Mouse (Mus musculus) kidney, postnatal 0 days (tissue): ENCODE data around the gene Ak3. TPM values are rescaled to one million over a fixed set of nuclear protein-coding genes. Genes with fewer than 3 reads are reported as not detected.

Experiments used
- ATAC-seq: fragments of 200-750 bp; cut with Nextera tagmentation; replicated peaks from 2 replicates; pipeline ENCODE4 v1.8.0; 2017; ENCODE audit warnings: low read depth, moderate number of reproducible peaks, moderate TSS enrichment, moderate library complexity; ENCODE audit not compliant: low FRiP score
- DNase-seq: peaks from one replicate; pipeline ENCODE4 v3.0.0-alpha.2; 2016; ENCODE audit warnings: low spot score
- H3K27ac ChIP-seq: fragments of 300-500 bp; sonication (generic); 2 replicates; pipeline ENCODE4 v1.5.1; 2014; ENCODE audit warnings: mild to moderate bottlenecking
- H3K27me3 ChIP-seq: fragments of 300-500 bp; sonication (generic); 2 replicates; pipeline ENCODE4 v1.6.1; 2014; ENCODE audit warnings: low read length, mixed read lengths; ENCODE audit not compliant: insufficient read depth
- H3K36me3 ChIP-seq: fragments of 300-500 bp; sonication (generic); 2 replicates; pipeline ENCODE4 v1.6.1; 2014; ENCODE audit warnings: low read length, mixed read lengths; ENCODE audit not compliant: insufficient read depth
- H3K4me1 ChIP-seq: fragments of 300-500 bp; sonication (generic); replicated peaks from 2 replicates; pipeline ENCODE4 v1.6.1; 2014; ENCODE audit warnings: antibody characterized with exemption, low read length, mixed read lengths; ENCODE audit not compliant: insufficient read depth
- H3K4me2 ChIP-seq: fragments of 300-500 bp; sonication (generic); 2 replicates; pipeline ENCODE4 v1.6.1; 2014; ENCODE audit warnings: mild to moderate bottlenecking, low read length, moderate library complexity, mixed read lengths
- H3K4me3 ChIP-seq: fragments of 300-500 bp; sonication (generic); replicated peaks from 2 replicates; pipeline ENCODE4 v1.5.1; 2014; ENCODE audit warnings: low read depth, low read length
- H3K9ac ChIP-seq: fragments of 300-500 bp; sonication (generic); 2 replicates; pipeline ENCODE4 v1.6.1; 2014; ENCODE audit warnings: low read depth, low read length
- H3K9me3 ChIP-seq: fragments of 300-500 bp; sonication (generic); replicated peaks from 2 replicates; pipeline ENCODE4 v1.6.1; 2016; ENCODE audit warnings: low read length, inconsistent platforms, mixed read lengths
- CTCF ChIP-seq: IDR thresholded peaks from 2 replicates; pipeline ENCODE4 v1.5.1; 2016; ENCODE audit warnings: antibody characterized with exemption, low read depth, mild to moderate bottlenecking, moderate library complexity
- WGBS: fragments of 180-500 bp; shearing (Covaris S2); extraction: QIAGEN DNeasy Blood & Tissue Kit; methylation state at CpG from one replicate; pipeline ENCODE4 v1.1.7; 2014; 5-methylcytosine and 5-hydroxymethylcytosine counted together
- polyA plus RNA-seq: library from polyadenylated mRNA; unstranded; fragments of >200 nt; fragmentation: Nextera tagmentation; extraction: Ambion mirVana; gene quantifications from 2 replicates; pipeline ENCODE4 v1.2.1, GENCODE M21; 2015

Gene Ak3
- polyA plus RNA-seq, 1 experiment from 2014 or later = 105 TPM

DNA sequence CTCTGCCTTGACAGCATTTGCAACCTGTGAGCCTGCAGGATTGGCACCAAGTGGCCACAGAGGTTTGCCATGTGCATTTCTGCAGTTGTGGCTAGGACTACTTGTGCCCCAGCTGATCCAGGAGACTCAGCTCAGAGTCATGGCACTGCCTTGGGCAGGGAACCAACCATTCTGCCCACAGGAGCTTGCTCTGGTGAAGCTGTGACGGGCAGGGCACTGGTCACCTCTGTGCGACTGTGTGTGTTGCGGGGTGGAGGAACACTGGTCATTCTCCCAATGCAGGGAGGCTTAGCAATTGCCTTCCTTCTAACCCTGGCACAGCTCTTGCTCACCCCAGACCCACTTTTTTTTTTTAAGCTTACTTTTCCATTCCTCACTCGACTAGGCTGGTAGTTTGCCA, 7.7 kb upstream of the Ak3 start:
- Histone ChIP-seq H3K27me3 (no peaks in the 10 kb centered on the region), H3K9ac (no peak overlapping the region), H3K9me3 (no peaks in the 10 kb centered on the region), H3K4me3 (no peak overlapping the region), H3K27ac (no peak overlapping the region), H3K4me2 (no peak overlapping the region), H3K4me1 (no peaks in the 10 kb centered on the region), H3K36me3 (no peaks in the 10 kb centered on the region)
- TF ChIP-seq CTCF = no peak
- WGBS = 89% methylated on average over 4 of the region's 4 CpGs
- DNase-seq = no peak
- no peak for ATAC-seq

GRCm38 (mm10) chr19:29054594-29054993, 6.8 kb upstream of the Ak3 start:
- TF ChIP-seq CTCF = no peak
- no peak overlapping the region for H3K4me2 ChIP-seq
- DNase-seq (no peak), ATAC-seq (no peak)
- H3K9me3 ChIP-seq = no peaks in the 10 kb centered on the region
- no peak overlapping the region for H3K9ac ChIP-seq
- WGBS = 52% methylated on average over 6 of the region's 6 CpGs
- no peak overlapping the region for H3K4me3 ChIP-seq
- no peak overlapping the region for H3K27ac ChIP-seq
- H3K36me3 ChIP-seq = no peaks in the 10 kb centered on the region
- no peaks in the 10 kb centered on the region for H3K27me3 ChIP-seq
- H3K4me1 ChIP-seq = no peaks in the 10 kb centered on the region

GRCm38 (mm10) chr19:29052786-29053185, 5.0 kb upstream of the Ak3 start:
- Histone ChIP-seq H3K4me3 (no peak overlapping the region), H3K27me3 (no peaks in the 10 kb centered on the region), H3K9ac (no peak overlapping the region), H3K36me3 (no peaks in the 10 kb centered on the region), H3K27ac (no peak overlapping the region), H3K9me3 (no peaks in the 10 kb centered on the region), H3K4me1 (no peaks in the 10 kb centered on the region; the same call in 1 of the 2 replicates), H3K4me2 (no peak overlapping the region)
- no peak for TF ChIP-seq CTCF
- DNase-seq = no peak
- ATAC-seq = no peak; the same call in 1 of the 2 replicates
- 92% methylated on average over 12 of the region's 12 CpGs for WGBS

GRCm38 (mm10) chr19:29050186-29050980, 2.6 kb upstream of the Ak3 start:
- Histone ChIP-seq H3K9ac (no peak overlapping the region), H3K4me2 (no peak overlapping the region), H3K9me3 (no peaks in the 10 kb centered on the region), H3K4me3 (no peak overlapping the region), H3K36me3 (no peaks in the 10 kb centered on the region), H3K27ac (no peak overlapping the region), H3K27me3 (no peaks in the 10 kb centered on the region), H3K4me1 (no peaks in the 10 kb centered on the region; the same call in 1 of the 2 replicates)
- no peak for ATAC-seq
- 81% methylated on average over 9 of the region's 9 CpGs for WGBS
- TF ChIP-seq CTCF = no peak
- no peak for DNase-seq

DNA sequence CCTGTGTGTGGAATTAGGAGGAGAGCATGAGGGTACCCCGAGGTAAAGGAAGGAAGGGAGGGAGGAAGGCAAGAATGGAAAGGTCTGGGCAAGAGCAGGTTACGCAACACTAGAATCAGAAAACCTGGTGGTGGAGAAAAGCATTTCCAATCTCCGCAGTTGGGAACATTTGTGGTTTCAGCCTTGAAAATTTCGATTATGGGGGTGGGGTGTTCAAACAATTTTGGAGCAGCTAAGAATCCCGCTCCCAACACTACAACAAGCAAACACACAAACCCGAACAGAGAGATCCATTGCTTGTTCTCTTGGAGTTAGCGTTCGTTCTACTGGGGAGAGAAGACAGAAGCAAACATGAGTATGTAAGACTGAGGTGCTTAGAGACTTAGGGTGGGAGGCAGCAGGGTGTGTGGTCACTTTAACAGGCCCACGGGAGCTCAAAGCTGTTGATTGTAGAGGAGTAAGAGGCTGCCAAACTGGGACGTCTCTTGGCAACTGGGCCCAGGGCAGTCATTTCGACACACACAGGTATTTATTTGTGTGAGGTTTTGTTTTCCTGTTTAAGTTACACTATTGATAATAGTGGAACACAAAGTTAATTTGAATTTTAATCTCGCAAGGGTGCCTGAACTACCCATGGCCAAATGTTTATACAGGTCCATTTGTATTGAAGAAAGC, 1.8 kb upstream of the Ak3 start:
- Histone ChIP-seq H3K27ac (no peak overlapping the region), H3K36me3 (no peaks in the 10 kb centered on the region), H3K9ac (no peak overlapping the region), H3K4me1 (peaks cover 3% of the 10 kb centered on the region; the same call in 1 of the 2 replicates), H3K4me2 (no peak overlapping the region), H3K4me3 (no peak overlapping the region), H3K27me3 (no peaks in the 10 kb centered on the region), H3K9me3 (no peaks in the 10 kb centered on the region)
- WGBS = 81% methylated on average over 12 of the region's 12 CpGs
- ATAC-seq (no peak), DNase-seq (no peak)
- no peak for TF ChIP-seq CTCF

- peak overlapping the region; percentile 96 for H3K9ac ChIP-seq
- H3K9me3 ChIP-seq = no peaks in the 10 kb centered on the region
- peaks cover 3% of the 10 kb centered on the region; the same call in 1 of the 2 replicates for H3K4me1 ChIP-seq
- peak overlapping the region; percentile 96 for H3K27ac ChIP-seq
- ATAC-seq (no peak), DNase-seq (no peak)
- H3K4me2 ChIP-seq = peak overlapping the region; percentile 86
- no peaks in the 10 kb centered on the region for H3K36me3 ChIP-seq
- H3K27me3 ChIP-seq = no peaks in the 10 kb centered on the region
- WGBS = 22% methylated on average over 4 of the region's 4 CpGs
- H3K4me3 ChIP-seq = peak overlapping the region; percentile 95
- no peak for TF ChIP-seq CTCF
These were observed 814 bp downstream of the Ak3 start for GRCm38 (mm10) chr19:29046961-29047333.
